Mouse (Mus musculus) cerebellum, adult 11-12 months (tissue): ENCODE results near the gene Pnkp.
A peak's percentile ranks its signal among the peaks of the same experiment; 100 is the strongest.
"Not testable (repeated sequence)": the region's sequence is repeated elsewhere in the genome, so short reads cannot be mapped to it uniquely, and the experiment has no call there.

Source experiments
- DNase-seq: peaks from one replicate; pipeline ENCODE4 v3.0.0; 2022

Gene Pnkp

DNA sequence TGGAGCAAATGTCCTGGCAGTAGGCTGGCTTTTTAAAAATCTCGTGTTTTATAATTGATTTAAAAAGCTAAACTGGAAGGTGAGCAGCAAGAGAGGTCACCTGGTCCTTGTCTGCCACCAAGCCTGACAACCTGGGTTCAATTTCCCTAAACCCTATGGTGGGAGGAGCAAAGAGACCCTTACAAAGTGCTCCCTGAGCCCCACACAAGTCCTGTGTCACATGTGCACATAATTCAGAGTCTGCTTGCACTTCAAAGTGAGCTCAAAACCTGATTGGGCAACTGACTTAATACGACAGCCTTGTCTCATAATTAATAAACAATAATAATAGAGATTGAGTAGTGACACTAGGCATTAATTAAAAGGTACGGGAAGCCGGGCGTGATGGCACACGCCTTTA lies 13.7 kb downstream of the Pnkp start:
- peak; percentile 58 for DNase-seq

DNA sequence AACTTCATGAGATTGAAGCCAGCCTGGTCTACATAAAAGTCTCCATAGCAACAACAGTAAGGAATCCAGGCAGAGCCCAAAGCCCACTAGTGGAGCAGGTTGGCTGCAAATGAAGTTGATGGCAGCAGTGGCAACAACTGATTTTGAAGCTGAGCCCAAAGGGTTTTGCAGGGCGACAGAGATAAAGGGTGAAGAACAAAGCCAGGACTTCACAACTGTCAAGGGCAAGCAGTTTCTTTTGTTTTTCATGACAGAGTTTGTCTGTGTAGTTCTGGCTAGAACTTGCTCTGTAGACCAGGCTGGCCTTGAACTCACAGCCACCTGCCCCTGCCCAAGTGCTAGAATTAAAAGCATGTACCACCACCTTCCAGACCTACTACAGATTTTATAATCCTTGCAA lies 14.2 kb downstream of the Pnkp start:
- DNase-seq = peak; percentile 44

DNA sequence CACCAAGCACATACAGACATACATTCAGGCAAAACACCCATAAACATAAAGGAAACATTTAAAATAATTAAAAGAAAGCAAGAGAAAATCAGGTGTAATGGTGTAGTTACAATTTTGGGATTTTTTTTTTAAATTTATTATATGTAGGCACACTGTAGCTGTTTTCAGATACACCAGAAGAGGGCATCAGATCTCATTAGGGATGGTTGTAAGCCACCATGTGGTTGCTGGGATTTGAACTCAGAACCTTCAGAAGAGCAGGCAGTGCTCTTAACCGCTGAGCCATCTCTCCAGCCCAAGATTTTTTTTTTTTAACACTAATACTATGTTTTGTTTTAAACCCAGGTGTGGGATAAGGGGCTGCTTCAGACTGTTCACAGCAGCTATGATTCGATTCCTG lies 14.8 kb downstream of the Pnkp start:
- DNase-seq = not testable (repeated sequence)

DNA sequence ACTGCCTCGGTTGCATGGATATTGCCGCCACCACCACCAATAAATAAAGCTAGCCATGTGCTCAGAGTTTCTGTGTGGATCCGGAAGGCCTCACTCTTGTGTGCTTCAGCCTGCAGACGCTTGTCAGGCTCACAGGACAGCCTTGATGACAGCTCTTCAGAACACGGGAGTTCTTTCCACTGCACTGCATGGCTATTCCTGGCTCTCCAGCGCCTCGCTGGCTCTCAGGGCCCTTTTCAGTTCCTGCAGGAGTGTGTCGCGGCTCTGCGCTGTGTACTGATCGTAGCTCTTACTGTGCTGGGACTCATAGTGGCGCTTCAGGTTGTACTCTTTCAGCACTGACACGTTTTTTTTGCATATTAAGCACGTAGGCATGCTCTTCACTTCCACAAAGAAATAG lies 20.9 kb downstream of the Pnkp start:
- no peak for DNase-seq

DNA sequence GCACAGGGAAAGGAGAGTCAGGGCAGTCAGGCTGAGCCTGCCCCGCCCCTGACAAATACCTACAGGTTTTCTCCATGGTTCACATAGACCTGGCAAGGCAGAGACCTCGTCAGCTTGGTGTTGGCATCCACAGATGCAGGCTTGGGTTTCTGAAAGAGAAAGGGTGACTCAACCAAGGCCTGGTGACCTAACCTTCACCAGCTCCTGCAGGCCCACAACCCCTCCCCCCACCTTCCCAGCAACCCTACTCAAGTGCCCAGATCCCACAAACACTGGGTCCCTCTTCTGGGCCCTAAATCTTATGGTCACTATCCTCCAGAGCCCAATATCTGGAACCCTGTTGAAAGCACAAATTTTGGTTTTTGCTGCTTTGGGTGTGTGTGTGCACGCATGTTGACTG lies 26.1 kb downstream of the Pnkp start:
- DNase-seq = no peak

DNA sequence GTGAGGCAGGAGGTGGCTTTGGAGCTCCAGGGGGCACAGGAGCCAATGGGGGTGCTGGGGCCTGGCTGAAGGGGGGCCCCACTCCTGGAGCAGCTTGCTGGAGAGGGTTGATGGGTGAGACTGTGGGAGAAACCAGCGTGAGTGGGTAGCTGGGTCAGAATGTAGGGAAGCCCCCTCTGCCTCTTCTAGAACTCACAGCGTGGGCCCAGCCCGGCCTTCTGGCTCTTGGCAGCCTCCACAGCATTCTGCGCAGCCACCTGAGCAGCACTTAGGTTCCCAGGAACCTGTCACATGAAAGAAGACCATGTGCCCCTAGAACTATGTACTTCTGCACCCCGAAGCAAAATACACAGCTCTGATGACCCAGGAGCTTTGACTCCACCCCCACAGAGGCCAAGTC lies 27.7 kb downstream of the Pnkp start:
- DNase-seq = no peak

DNA sequence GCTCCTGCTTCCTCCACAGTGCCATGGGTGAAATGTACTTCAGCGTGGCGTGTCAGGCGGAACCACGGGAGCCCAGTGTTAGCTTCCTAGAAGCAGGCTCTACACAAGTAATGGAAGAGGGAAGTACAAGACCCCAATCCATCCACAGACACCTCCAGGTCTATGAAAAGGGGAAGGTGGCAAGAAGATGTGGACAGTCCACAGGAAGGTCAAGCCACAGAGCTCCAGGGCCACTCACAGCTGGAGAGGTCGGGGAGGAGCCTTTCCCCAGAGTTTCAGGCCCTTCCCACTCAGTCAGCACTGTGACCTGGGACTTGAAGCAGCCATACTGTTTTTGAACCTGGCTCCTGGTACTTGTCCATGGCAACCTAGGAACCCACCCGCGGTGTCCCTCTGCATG lies 30.0 kb downstream of the Pnkp start:
- DNase-seq = no peak

DNA sequence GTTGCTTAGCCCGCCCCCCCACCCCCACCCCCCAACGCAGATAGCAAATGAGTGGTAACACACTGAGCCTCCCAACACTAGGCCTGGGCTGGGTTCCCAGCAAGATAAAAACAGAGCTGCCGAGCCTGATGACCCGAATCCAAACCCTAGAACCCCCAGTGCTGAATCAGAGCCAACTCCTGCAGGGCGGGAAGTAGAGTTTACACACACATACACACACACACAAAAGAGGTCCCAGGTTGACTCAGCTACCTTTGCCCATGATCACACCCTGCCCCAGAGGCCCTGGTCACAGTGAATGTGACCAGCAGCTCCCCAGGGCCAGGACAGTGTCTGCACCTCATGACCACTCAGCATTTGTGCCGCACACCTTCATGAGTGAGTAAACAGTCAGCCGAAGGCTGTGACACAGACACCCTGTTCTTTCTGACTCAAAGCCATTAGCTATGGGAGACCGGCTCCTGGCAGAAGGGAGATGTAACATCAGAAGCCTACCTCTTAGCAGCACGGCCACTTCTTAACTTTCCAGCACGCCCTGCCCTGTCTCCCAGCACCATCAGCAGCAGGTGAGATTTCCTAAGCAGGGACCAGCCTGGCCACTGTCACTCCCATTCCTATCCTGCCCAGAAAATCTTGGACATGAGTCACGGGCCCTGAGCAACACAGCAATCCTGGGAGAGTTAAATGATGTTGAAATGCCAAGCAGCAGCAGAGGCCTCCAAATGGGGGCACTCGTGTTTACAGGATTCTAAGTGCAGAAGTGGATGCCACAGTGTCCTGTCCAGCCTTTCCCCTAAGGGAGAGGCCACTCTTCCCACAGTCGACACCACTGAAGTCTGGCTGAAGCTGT lies 31.5 kb downstream of the Pnkp start:
- DNase-seq = no peak

DNA sequence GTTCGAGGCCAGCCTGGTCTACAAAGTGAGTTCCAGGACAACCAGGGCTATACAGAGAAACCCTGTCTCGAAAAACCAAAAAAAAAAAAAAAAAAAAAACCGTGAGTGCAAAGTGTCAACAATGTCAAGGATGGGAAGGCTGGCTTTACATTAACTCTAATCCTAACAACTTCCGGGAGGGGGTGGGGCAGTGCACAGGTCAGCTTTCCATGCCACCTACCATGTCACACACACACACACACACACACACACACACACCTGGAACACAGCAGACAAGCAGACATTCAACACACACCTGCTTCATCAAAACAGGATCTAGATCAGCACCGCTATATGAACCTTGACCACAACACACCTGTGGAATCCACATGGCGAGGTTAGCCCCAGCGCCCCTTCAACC lies 33.2 kb downstream of the Pnkp start:
- DNase-seq = no peak

DNA sequence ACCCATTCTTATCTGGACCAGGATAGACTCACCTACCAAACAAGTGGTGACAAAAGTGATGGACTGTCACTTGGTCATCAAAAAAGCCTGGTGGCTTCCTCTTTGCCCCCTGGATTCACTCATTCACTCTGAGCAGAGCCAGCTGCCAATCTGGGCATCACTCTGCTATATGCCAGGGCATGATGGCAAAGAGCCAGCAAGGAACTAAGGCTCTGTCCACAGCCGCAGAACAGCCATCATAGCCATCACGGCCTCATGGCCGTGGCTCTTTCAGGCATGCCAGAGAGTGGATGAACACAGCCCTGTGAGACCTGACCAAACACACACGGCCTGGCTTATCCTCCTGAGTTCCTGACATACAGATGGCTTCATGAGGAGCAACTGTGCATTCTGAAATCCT lies 33.8 kb downstream of the Pnkp start:
- DNase-seq = no peak

DNA sequence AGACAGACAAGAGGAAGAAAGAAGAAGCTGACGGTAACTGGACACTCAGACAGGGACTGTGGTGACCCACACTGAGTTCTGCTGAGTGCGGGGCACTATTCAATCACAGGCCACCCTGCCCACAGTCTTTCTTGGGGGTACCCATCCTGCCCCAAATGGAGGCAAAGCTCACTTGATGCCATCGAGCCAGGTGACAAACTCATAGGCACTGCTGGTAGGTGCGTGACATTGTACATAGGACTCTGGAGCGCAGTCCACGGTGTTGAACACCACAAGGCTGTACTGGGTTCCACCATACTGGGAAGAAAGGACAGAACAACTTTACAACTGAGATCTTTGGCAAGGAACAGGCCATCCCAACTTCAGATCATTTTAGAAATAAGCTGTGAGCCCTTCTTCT lies 34.7 kb downstream of the Pnkp start:
- DNase-seq = no peak

DNA sequence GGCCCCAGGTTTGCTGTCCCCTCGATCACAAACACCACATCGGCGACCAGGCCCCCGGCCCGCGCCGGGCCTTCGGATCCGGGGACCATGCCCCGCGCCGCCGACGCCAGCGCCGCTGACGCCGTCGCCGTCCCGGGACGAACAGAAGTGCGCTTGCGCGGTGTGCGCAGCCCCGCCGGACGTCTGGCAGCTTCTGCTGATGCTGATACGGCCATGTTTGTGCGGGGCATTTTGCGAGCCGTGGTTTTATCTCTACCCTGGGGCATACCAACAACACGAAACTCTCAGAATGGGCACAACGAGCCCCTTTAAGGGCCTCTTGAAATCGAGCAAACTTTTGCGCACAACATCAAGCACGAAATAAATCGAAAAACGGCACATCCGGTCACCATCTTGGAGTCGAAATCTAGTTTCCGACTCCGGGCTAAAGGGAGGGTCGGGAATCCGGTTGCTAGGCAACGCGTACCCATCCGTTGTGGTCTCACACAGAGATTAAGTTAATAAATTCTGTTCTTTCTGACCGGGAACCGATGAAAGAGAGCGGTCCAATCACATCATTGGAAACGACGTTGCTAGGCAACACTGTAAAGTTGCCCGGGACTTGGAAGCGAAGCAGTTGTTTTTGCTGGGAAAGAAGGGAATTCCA lies 35.5 kb downstream of the Pnkp start, which contains the start of gene Med25:
TSS of gene Med25 (minus strand) at position 437 of the 646 bp plus-strand sequence.
- DNase-seq = peak; percentile 91

DNA sequence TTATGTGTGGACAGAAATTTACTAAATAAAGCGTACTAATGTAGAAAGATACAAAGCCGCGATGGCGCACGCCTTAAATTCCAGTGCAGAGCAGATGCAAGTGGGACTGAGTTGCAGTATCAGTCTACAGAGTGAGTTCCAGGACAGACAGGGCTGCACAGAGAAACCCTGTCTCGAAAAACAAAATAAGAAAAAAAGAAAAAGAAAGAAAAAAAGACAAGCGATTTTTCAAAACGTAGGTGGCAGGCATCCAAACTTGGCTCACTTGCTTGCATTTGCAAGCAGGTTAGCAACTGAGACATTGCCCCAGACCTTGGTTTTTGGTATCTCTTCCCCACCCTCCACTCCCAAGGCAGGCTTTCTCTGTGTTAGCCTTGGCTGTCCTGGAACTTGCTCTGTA lies 36.3 kb downstream of the Pnkp start:
- DNase-seq = no peak

DNA sequence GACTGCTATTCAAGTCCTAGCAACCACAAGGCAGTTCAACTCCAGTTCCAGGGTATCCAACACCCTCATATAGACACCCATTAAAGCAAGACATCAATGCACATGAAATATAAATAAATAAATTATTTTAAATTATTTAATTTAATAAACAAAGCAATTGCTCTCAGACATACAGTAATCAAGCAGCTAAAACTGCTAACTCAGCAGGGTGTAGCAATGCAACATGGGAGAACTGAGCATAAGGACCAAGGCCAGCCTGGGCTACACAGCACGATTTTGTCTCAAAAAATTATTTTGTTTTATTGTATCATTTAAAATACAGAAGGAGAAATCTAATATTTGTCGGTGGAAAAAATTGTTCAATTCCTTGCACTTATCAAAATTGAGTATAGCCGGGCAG lies 37.2 kb downstream of the Pnkp start:
- no peak for DNase-seq

DNA sequence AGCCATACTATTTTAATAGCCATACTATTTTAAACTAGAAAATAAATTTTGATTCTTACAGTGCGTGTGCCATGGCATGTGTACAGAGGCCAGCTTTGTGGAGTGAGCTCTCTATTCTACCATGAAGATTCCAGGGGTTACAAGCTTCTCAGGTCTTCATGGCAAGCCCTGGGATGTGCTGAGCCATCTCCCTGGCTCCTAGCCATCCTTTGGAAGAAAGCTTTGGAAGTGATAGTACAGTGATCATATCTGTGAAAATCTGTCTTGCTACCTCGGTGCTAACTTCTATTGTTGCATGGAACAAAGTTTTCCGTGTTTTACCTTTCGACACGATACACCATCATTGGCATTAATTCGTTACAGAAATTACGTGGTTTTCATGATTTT lies 38.3 kb downstream of the Pnkp start:
- DNase-seq = no peak

DNA sequence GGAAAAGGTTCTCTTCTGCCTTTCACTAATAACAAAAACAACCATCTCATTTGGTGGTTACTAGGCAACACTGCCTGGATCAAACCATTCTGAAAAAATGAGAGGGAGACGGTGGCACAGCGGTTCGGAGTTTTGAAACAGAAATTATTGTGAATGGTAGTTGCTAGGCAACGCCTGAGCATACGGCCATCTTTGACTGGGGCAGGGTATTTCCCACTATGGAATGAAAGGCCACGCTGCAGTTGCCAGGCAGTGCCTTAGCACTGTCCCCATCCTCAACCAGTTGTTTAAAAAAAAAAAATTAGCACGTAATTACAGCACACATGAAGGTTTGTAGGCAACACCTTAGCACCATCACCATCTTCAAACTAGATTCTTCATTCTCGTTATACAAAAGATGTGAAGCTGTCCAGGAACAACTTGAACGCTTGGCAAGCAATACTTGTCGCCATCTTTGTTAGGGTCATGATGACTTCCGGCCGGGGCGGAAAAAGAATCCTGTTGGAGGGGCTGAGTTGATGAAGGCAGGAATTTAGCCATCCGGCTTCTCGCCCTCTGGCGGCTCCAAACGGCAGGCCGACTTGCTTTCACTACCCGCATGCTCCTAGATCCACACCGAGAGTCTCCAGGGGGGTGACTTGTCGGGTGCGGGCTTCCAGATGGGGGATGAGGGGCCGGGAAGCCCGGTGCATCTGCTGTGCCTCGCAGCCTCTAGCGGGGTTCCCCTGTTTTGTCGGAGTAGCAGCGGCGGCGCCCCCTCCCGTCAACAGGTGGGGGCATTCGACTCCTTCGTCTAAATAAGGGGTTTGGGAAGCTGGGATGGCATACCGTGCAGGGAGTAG lies 38.9 kb downstream of the Pnkp start, which contains the start of gene Fuz:
TSS of gene Fuz (plus strand) at position 487 of the 842 bp plus-strand sequence.
- peak; percentile 94 for DNase-seq

DNA sequence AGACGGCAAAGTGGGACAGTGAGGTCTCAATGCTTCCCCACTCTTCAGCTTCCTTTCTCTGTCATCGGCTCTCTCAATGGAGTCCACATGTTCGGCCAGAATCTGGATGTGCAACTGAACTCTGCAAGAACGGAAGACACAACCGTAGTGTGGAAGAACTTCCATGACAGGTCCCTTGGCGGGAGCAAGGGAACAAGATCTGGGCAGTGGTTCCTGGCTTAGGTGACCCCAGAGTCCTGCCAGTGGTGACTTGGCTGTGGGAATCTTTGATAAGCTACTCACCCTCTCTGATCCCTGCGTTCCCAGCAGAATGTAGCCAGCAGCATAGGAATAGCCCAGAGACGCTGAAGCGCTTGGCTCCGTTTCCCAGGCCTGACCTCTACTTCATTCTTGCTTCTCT lies 39.6 kb downstream of the Pnkp start:
- peak; percentile 58 for DNase-seq

DNA sequence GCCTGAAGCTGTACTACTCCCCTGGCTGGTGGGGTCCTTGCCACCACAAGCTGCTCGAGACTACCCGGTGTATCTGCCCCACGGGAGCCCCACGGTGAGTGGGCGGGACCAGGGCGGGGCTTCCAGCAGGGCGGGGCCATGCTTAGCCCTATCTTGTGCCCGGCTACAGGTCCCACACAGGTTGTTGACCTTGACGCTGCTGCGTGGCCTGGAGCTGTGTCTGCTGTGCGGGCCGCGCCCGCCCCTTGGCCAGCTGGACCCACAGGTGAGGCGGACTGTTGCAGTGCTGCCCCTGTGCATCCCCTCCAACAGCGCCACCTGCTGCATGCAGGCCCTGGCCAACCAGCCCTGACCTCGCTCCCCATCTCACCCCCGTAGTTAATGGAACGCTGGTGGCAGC lies 41.7 kb downstream of the Pnkp start:
- peak; percentile 74 for DNase-seq

DNA sequence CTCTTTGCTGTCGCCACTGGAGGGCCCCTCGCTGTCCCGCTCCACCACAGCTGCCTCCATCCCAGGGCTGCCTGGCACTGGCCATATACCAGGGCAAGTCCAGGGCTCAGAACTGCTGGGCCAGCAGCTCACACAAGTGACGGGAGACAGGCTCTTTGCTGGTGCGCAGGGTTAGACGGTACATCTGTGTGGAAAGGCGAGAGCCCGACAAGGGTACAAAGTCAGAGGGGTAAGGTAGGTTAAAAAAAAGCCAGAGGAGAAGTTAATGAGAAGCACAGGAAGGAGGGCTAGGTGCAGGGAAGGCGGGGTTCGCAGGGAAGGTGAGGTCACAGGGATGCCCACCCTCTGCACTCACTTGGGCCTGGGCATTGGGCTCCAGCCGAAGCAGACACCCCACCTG lies 43.7 kb downstream of the Pnkp start:
- DNase-seq = peak; percentile 32

DNA sequence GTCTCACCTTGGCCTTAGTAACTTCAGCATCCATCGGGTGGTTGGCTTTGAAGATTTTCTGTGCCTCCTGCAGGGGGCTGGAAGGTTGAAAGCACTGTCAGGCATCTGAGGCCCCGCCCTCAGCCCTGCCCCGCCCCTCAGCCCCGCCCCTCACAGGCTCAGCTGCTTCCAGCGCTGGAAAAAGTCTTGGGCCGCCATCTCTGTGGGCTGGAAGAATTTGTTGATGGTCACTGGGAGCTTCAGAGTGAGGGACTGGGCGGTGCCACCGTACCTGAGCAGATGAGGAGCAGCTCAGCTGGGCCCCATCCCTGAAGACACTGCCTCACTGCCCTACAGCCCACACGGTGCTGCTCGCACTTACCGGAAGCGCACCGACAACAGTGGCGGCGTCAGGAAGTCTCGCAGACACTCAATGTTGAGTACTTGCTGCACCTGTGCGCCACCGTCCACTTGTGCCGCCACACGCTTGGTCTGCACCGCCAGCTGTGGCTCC lies 44.3 kb downstream of the Pnkp start:
- DNase-seq = peak; percentile 33

DNA sequence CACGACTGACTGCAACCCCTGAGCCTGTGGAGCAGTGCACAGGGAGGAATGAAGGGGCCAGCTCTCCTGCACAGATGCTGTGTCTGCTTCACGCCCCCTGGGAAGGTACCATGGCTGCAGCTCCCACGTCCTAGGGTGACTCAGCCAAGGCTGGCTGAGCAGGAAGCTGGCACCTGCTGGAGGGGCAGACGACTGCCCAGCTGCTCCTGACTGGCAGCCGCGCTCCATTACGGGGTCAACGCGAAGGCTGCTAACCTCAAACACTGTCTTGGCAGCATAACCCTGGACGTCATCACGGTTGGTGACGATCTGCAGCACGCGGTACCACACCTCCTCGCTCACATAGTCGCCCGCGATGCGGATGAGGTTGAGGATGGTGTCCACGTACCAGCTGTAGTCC lies 48.5 kb downstream of the Pnkp start:
- no peak for DNase-seq

DNA sequence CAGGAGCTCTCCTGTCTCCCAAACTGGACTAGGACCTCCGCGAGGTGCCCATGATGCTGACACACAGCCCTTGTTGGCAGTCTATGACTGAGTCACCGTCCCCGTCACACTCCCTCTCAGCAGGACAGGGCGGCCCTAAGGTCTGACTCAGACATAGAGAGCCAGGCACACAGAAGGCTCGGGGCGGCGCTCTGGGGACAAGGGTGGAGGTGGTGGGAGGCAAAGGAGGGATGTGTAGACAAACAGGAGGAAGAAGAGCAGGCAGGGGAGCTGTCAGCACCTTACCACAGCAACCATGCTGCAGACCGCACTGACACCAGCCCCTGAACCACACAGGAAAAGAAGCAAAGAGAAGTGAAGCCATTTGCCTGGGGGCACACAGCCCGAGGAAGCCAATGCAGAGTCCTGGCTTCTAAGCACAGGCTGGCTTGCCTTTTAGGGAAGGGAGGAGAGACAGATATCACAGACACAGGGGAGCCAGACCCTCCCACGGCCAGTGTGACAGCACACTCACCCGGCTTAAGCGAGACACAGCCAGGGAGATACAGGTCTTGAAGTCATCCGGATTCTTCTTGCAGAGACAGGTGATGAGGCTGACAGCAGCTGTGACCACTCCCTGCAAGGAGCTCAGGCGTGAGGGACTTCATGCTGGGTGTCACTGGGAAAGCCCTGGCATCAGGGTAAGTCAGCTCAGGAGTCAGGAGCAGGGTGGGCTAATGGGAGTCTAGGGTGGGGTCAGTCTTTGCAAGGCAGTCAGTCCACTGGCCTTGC lies 52.0 kb downstream of the Pnkp start:
- DNase-seq = peak; percentile 25
